Mouse (Mus musculus): ENCODE measurements around the gene Xylt1. TPM values are rescaled to one million over a fixed set of nuclear protein-coding genes. Genes with fewer than 3 reads are reported as not detected.

Gene Xylt1
- polyA plus RNA-seq, 1 experiment from 2014 or later, result 0.52 TPM

DNA sequence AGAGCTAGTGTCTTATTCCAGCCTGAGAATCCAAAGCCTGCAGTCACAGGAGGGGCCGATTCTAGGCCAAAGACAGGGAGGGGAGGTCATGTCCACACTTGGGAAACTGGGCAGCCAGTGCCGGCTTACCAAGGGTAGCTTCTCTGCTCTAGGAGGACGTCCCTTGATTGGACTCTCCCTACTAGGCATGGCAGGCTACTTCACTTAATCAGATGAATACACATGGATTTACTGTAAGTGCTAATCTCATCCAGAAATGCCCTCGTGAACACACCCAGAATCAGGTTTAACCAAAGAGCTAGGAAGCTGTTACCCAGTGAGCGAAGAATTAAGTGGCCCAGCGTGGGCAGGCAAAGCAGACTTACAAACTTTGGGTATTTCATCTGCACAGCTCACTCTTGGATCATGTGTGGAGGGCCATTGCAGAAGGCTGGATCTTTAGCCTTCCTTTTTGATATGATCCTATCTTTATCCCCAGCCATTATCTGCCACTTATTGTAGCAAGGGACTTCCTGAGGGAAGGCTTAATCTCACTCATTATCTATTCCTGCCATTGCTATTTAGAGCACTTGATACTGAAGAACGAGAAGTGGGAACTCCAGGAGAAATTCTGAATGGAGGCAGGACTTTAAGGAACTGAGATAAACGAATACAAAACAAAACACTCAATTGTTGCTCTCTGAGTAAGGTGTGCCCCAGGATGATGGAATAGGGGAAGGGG is 28.6 kb downstream of the Xylt1 start:
- no peaks in the 10 kb centered on the region for H3K27me3 ChIP-seq (replicated peaks; ENCODE audit: control insufficient read depth, insufficient read depth, low read length)
- H3K9me3 ChIP-seq (ENCODE audit: control insufficient read depth), result no peaks in the 10 kb centered on the region
- H3K4me1 ChIP-seq (replicated peaks; ENCODE audit: control insufficient read depth, insufficient read depth, low read length), result no peaks in the 10 kb centered on the region
- no peak overlapping the region for H3K4me3 ChIP-seq (ENCODE audit: low read depth, low read length)
- no peak overlapping the region for H3K9ac ChIP-seq (ENCODE audit: low read depth, low read length)
- no peak overlapping the region for H3K27ac ChIP-seq (ENCODE audit: low read depth, low read length)
- WGBS, result 83% methylated on average over 8 of the region's 8 CpGs
- no peak for ATAC-seq
- H3K4me2 ChIP-seq (replicated peaks; ENCODE audit: low read depth), result no peak overlapping the region
- TF ChIP-seq CTCF (IDR thresholded peaks at IDR 0.05; ENCODE audit: low read depth), result no peak
- H3K36me3 ChIP-seq (ENCODE audit: control insufficient read depth, insufficient read depth), result no peaks in the 10 kb centered on the region

DNA sequence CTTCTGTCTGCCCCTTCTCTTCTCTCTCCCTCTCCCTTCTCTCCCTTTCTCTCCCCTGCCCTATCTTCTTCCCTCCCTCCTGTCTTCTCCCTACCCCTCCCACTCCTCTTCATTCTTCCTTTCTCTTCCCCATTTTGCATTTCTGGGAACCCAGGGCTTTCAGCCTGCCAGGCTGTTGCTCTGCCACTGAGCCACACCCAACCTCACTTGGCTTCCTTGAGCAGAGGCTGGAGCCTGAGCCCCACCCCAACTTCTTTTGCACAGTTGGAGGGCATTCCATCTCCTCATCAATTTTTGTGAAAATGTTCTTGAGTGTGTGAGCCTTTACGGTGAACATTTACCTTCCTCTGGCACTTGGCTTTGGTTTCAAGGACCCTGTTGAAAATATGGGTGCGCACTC is 31.1 kb downstream of the Xylt1 start:
- ATAC-seq, result no peak
- 91% methylated on average over 2 of the region's 2 CpGs for WGBS
- H3K4me3 ChIP-seq (ENCODE audit: low read depth, low read length), result no peak overlapping the region
- H3K27ac ChIP-seq (ENCODE audit: low read depth, low read length), result no peak overlapping the region
- H3K4me1 ChIP-seq (replicated peaks; ENCODE audit: control insufficient read depth, insufficient read depth, low read length), result no peaks in the 10 kb centered on the region
- H3K36me3 ChIP-seq (ENCODE audit: control insufficient read depth, insufficient read depth), result no peaks in the 10 kb centered on the region
- H3K27me3 ChIP-seq (replicated peaks; ENCODE audit: control insufficient read depth, insufficient read depth, low read length), result no peaks in the 10 kb centered on the region
- no peak for TF ChIP-seq CTCF (IDR thresholded peaks at IDR 0.05; ENCODE audit: low read depth)
- no peak overlapping the region for H3K4me2 ChIP-seq (replicated peaks; ENCODE audit: low read depth)
- no peaks in the 10 kb centered on the region for H3K9me3 ChIP-seq (ENCODE audit: control insufficient read depth)
- no peak overlapping the region for H3K9ac ChIP-seq (ENCODE audit: low read depth, low read length)

DNA sequence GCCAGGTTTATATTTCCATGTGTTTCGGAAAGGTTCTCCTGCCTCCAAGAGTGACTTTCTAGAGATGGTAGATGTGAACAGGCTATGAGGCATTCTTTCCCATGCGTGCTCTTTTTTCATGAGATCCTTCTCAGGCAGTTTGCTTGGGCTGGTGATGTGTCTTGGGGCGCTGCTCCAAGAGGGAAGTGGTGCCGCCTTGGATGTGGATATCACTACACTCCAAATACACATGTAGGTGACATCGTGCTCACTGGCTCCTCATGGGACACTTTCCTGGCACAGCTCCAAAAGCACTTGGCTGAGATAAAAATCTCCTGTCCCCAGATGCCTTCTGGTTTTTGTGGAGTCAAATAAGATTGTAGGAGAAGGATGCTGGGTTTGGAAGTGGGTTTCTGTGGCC is 31.6 kb downstream of the Xylt1 start:
- Histone ChIP-seq H3K9ac (ENCODE audit: low read depth, low read length) (no peak overlapping the region), H3K4me3 (ENCODE audit: low read depth, low read length) (no peak overlapping the region), H3K27me3 (replicated peaks; ENCODE audit: control insufficient read depth, insufficient read depth, low read length) (no peaks in the 10 kb centered on the region), H3K4me1 (replicated peaks; ENCODE audit: control insufficient read depth, insufficient read depth, low read length) (no peaks in the 10 kb centered on the region), H3K4me2 (replicated peaks; ENCODE audit: low read depth) (no peak overlapping the region), H3K27ac (ENCODE audit: low read depth, low read length) (no peak overlapping the region), H3K9me3 (ENCODE audit: control insufficient read depth) (no peaks in the 10 kb centered on the region), H3K36me3 (ENCODE audit: control insufficient read depth, insufficient read depth) (no peaks in the 10 kb centered on the region)
- no peak for ATAC-seq
- 64% methylated on average over 5 of the region's 5 CpGs for WGBS
- TF ChIP-seq CTCF (IDR thresholded peaks at IDR 0.05; ENCODE audit: low read depth), result no peak

DNA sequence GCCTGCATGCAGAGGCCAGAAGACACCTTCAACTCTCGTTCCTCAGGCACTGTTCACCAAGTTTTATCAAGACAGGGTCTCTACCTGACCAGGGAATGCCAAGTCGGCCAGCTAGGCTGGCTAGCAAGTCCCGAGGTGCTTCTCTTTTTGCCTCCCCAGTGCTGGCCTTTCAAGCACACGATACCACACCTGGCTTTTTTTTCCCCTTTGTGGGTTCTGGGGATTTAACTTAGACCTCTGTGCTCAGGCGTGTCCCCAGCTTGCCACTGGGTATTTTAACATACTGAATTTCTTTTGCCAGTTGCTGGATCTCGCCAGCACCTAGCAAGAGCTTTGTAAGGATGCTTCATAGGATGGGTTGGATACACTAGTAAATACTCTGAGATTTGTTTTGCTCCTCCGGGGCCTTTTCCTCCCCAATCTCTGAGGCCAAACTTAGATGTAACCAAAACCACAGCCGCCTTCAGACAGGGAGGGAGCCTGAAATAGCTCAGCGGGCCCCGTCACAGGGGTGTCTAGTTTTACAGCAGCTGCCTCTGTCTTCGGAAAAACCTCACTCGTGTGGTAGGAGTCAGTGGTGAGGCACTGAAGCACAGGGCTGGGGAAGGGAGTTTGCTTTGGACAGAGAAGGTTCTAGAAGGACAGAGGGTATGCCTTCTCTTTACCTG is 33.7 kb downstream of the Xylt1 start:
- no peaks in the 10 kb centered on the region for H3K27me3 ChIP-seq (replicated peaks; ENCODE audit: control insufficient read depth, insufficient read depth, low read length)
- no peaks in the 10 kb centered on the region for H3K9me3 ChIP-seq (ENCODE audit: control insufficient read depth)
- ATAC-seq, result no peak
- no peak overlapping the region for H3K4me3 ChIP-seq (ENCODE audit: low read depth, low read length)
- TF ChIP-seq CTCF (IDR thresholded peaks at IDR 0.05; ENCODE audit: low read depth), result no peak
- no peaks in the 10 kb centered on the region for H3K36me3 ChIP-seq (ENCODE audit: control insufficient read depth, insufficient read depth)
- H3K4me1 ChIP-seq (replicated peaks; ENCODE audit: control insufficient read depth, insufficient read depth, low read length), result no peaks in the 10 kb centered on the region
- 88% methylated on average over 12 of the region's 12 CpGs for WGBS
- H3K9ac ChIP-seq (ENCODE audit: low read depth, low read length), result no peak overlapping the region
- no peak overlapping the region for H3K4me2 ChIP-seq (replicated peaks; ENCODE audit: low read depth)
- H3K27ac ChIP-seq (ENCODE audit: low read depth, low read length), result no peak overlapping the region

DNA sequence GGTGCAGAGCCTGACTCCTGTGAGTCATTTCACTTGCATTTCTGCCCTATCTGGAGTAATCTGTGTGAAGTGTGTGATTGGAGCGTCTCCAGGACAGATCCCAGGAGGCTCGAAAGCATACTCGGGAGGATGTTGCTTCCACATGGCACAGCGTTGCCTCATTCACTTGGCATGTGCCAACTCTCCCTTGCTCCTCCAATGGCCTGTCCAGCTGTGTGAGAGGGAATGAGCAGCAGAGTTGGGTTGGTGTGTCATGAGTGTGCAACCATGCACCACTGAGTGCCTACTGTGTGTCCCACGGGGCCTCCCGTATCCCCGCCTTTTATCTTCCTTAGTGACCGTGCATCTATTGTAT is 34.2 kb downstream of the Xylt1 start:
- no peaks in the 10 kb centered on the region for H3K27me3 ChIP-seq (replicated peaks; ENCODE audit: control insufficient read depth, insufficient read depth, low read length)
- no peak overlapping the region for H3K27ac ChIP-seq (ENCODE audit: low read depth, low read length)
- no peak overlapping the region for H3K9ac ChIP-seq (ENCODE audit: low read depth, low read length)
- no peaks in the 10 kb centered on the region for H3K9me3 ChIP-seq (ENCODE audit: control insufficient read depth)
- 90% methylated on average over 8 of the region's 8 CpGs for WGBS
- H3K4me1 ChIP-seq (replicated peaks; ENCODE audit: control insufficient read depth, insufficient read depth, low read length), result no peaks in the 10 kb centered on the region
- no peak overlapping the region for H3K4me2 ChIP-seq (replicated peaks; ENCODE audit: low read depth)
- ATAC-seq, result no peak
- no peak for TF ChIP-seq CTCF (IDR thresholded peaks at IDR 0.05; ENCODE audit: low read depth)
- H3K4me3 ChIP-seq (ENCODE audit: low read depth, low read length), result no peak overlapping the region
- no peaks in the 10 kb centered on the region for H3K36me3 ChIP-seq (ENCODE audit: control insufficient read depth, insufficient read depth)

DNA sequence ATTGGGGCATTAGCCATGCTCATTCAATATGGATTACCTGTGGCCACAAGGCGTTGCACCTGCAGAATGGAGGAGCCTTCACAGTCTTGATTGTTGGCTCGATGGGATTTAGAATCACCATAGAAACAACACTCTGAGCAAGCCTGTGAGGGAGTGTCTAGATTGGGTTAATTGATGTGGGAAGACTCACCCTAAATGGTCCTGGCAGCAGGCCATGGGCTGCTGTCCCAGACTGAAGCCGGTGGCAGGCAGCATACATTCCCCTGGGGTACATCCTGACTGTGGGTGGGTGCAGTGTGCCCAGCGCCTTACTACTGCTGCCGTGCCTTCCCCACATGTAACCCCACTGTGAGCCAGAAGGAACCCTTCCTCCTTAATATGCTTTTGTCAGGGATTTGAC is 38.3 kb downstream of the Xylt1 start:
- no peak for TF ChIP-seq CTCF (IDR thresholded peaks at IDR 0.05; ENCODE audit: low read depth)
- no peaks in the 10 kb centered on the region for H3K27me3 ChIP-seq (replicated peaks; ENCODE audit: control insufficient read depth, insufficient read depth, low read length)
- WGBS, result 48% methylated on average over 5 of the region's 5 CpGs
- ATAC-seq, result peak; percentile 10; the same call in 1 of the 2 replicates
- no peak overlapping the region for H3K4me3 ChIP-seq (ENCODE audit: low read depth, low read length)
- H3K36me3 ChIP-seq (ENCODE audit: control insufficient read depth, insufficient read depth), result no peaks in the 10 kb centered on the region
- H3K27ac ChIP-seq (ENCODE audit: low read depth, low read length), result no peak overlapping the region
- H3K9ac ChIP-seq (ENCODE audit: low read depth, low read length), result no peak overlapping the region
- H3K4me2 ChIP-seq (replicated peaks; ENCODE audit: low read depth), result no peak overlapping the region
- no peaks in the 10 kb centered on the region for H3K9me3 ChIP-seq (ENCODE audit: control insufficient read depth)
- no peaks in the 10 kb centered on the region for H3K4me1 ChIP-seq (replicated peaks; ENCODE audit: control insufficient read depth, insufficient read depth, low read length)

Measured in intestine, postnatal 0 days (tissue).